Mouse (Mus musculus): Measurements from ENCODE around the gene Mms19. TPM values are rescaled to one million over a fixed set of nuclear protein-coding genes. Genes with fewer than 3 reads are reported as not detected.

The Mms19 gene
- polyA plus RNA-seq, 1 experiment from 2014 or later = 39.9 TPM

DNA sequence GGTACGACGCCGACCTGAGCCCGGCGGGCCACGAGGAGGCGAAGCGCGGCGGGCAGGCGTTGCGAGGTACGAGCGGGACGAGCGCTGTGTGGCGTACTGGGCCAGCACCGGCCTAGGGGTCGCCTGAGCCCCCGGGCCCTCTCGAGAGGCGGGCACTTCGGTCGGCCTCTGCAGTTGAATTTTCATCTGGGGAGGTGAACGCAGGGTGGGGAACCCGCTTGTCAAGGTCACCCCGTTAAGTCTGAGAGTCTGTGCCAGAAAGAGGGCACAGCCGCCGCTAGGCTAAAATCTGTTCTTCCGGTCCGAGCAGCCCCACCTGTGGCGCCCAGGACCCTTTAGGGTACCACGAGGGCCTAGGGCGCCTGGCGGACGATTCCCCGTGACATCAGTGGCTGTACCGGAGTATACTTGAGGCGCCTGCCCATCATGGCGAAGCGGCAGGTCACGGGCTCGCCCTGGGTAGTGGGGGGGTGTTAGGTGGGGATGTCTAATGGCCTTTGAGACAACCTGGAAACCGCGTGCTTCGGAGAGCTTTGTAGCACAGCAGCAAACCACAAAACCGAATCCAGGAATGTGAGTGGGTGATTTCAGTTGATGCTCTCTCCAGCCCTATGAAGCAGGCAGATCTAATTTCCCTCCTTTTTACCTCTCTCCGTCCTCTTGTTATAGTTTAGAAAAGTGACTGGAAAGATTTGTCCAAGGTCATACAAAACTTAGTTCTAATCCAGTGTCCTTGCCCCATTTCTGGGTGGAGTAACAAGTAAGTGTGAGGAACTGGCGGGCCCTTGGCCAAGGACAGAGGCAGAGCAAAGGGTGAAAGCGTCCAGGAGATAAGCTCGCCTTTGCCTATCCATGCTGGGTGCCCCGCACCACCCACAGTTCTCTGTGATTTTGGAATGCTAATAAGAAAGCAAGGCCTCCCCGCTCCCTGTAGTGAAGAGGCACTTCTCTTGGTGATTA is 68.6 kb downstream of the Mms19 start:
- Histone ChIP-seq H3K4me1 (replicated peaks; ENCODE audit: control insufficient read depth, insufficient read depth, low read length) (peaks cover 5% of the 10 kb centered on the region), H3K9ac (ENCODE audit: low read length) (peak overlapping the region; percentile 97), H3K4me2 (ENCODE audit: low read depth, low read length, severe bottlenecking) (peak overlapping the region; percentile 60), H3K4me3 (ENCODE audit: low read depth, low read length) (peak overlapping the region; percentile 96), H3K9me3 (ENCODE audit: control insufficient read depth, low read length) (no peaks in the 10 kb centered on the region), H3K27me3 (ENCODE audit: control insufficient read depth, insufficient read depth, low read length) (no peaks in the 10 kb centered on the region), H3K27ac (ENCODE audit: low read depth, low read length) (peak overlapping the region; percentile 71), H3K36me3 (ENCODE audit: control insufficient read depth, insufficient read depth, low read length) (peaks cover 11% of the 10 kb centered on the region)
- DNase-seq (ENCODE audit: low spot score) (peak; percentile 73), ATAC-seq (replicated peaks; ENCODE audit: low FRiP score) (peak; percentile 80)
- WGBS = under 1% methylated on average over 52 of the region's 53 CpGs

DNA sequence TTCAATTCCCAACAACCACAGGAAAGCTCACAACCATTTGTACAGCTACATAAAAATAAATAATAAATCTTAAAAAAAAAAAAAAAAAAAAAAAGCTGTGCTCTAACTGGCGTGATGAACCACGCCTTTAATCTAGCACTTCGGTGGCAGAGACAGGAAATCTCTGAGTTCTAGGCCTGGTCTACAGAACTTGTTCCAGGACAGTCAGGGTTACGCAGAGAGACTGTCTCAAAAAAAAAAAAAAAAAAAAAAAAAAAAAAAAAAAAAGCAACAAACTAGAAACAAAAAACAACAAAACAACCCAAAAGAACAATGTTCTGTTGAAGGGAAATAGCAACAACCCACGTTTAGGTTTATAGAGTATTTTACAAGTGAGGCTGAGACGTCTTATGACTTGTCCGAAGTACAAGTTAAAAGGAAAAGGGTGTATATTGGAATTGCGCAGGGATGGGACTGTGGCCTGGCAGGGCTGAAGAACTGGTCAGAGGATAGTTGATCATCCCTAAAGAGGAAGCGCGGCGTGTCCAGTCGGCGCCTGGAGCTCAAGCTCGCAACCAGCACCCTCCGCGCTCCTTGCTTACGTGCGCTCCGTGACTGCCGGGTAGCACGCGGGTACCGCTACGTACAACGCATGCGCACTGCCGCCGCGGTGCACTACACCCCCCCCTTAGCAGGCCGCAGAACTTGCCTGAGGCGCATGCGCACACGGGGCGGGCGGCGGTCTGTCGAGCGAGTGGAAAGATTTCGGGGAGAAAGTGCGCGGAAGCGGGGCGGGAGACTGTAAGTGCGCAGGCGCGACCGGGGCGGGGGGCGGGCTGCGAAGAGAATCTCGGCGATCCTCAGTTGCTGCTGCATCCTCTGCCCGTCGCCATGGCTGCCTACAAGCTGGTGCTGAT is 69.5 kb downstream of the Mms19 start, which contains the start of gene Pgam1:
Gene Pgam1, plus strand, starts transcription at position 746 of the 896 bp plus-strand sequence.
- peak; percentile 92 for ATAC-seq (replicated peaks; ENCODE audit: low FRiP score)
- peak within 1 kb of the TSS; percentile 85 for H3K27ac ChIP-seq (ENCODE audit: low read depth, low read length)
- H3K4me3 ChIP-seq (ENCODE audit: low read depth, low read length) = peak within 1 kb of the TSS; percentile 96
- 6% methylated on average over 51 of the region's 54 CpGs for WGBS
- peak within 1 kb of the TSS; percentile 60 for H3K4me2 ChIP-seq (ENCODE audit: low read depth, low read length, severe bottlenecking)
- peaks cover 5% of the 10 kb centered on the region for H3K4me1 ChIP-seq (replicated peaks; ENCODE audit: control insufficient read depth, insufficient read depth, low read length)
- peak; percentile 100 for DNase-seq (ENCODE audit: low spot score)
- no peaks in the 10 kb centered on the region for H3K27me3 ChIP-seq (ENCODE audit: control insufficient read depth, insufficient read depth, low read length)
- no peaks in the 10 kb centered on the region for H3K9me3 ChIP-seq (ENCODE audit: control insufficient read depth, low read length)
- H3K36me3 ChIP-seq (ENCODE audit: control insufficient read depth, insufficient read depth, low read length) = peaks cover 6% of the 10 kb centered on the region; the same call in 1 of the 2 replicates
- H3K9ac ChIP-seq (ENCODE audit: low read length) = peak within 1 kb of the TSS; percentile 97

DNA sequence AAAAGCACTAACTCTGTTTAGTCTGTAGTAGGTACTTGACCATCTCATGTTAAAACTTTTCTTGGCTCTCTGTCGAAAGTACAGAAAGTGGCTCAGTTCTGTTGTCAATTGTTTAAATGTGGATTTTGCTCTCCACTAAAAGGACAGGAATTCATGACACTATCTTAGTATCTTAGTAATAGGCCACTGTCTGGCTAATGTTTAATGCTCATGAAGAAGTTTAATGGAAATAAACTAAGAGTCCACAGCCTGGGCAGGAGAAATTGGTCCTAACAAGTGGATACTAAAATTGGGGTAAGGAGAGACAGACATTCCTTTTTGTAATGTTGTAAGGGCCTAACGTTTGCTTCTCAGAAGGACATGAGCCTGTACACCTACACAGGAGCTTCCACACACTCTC is 70.6 kb downstream of the Mms19 start:
- DNase-seq (ENCODE audit: low spot score) (no peak), ATAC-seq (replicated peaks; ENCODE audit: low FRiP score) (no peak)
- H3K4me1 ChIP-seq (replicated peaks; ENCODE audit: control insufficient read depth, insufficient read depth, low read length) = peaks cover 5% of the 10 kb centered on the region
- no peaks in the 10 kb centered on the region for H3K36me3 ChIP-seq (ENCODE audit: control insufficient read depth, insufficient read depth, low read length)
- 82% methylated on average over 2 of the region's 2 CpGs for WGBS
- H3K4me2 ChIP-seq (ENCODE audit: low read depth, low read length, severe bottlenecking) = no peak overlapping the region
- no peaks in the 10 kb centered on the region for H3K27me3 ChIP-seq (ENCODE audit: control insufficient read depth, insufficient read depth, low read length)
- H3K4me3 ChIP-seq (ENCODE audit: low read depth, low read length) = no peak overlapping the region
- H3K27ac ChIP-seq (ENCODE audit: low read depth, low read length) = no peak overlapping the region
- H3K9me3 ChIP-seq (ENCODE audit: control insufficient read depth, low read length) = no peaks in the 10 kb centered on the region
- H3K9ac ChIP-seq (ENCODE audit: low read length) = no peak overlapping the region

DNA sequence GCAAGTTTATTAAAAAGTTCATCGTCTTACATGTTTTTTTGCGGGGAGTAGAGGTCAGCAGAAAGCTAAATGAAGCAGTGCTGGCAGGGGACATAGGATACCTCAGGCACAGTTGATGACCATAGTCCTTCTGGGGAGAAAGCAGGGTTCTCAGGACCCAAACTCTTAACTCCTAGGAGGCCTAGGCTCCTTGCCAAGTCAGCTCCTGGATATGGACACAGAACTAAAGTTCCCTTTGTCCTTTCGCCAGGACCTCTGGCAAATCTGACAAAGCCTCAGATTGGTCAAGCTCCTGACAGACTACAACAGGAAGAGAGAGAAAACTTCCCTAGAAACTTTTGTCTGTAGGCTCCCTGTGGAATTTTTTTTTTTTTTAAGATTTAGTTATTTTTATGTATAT is 72.2 kb downstream of the Mms19 start:
- ATAC-seq (replicated peaks; ENCODE audit: low FRiP score) = no peak

DNA sequence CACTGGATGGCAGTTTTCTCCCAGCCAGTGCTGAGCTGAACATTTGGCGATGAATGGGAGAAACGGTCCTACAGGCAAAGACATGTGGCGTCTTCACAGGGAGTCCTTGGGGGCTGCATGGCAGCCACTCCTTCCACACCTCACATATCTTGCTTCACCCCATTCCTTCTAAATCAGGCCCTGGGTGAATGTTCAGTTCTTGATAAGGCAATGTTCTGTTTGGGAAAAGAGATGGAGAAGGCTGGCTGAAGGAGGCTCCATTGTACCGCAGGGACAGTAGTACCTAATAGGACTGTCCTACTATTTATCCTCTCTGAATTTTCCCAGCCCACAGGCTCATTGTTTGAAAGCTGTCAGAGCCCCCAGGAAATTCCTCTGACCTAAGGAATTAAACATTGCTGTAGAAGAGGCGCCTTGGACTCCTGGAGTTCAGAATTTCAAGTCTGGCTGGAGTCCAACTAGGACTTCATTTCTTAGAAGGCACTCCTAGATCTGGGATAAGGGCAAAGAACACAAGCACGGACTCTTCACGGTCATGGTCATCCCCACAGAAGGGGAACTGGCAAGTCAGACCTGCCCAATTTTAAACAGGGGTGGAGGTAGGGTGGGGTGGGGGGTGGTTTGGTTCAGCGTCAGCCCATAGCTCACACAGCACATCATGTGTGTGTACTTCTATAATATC is 73.7 kb downstream of the Mms19 start:
- DNase-seq (ENCODE audit: low spot score) = no peak
- no peaks in the 10 kb centered on the region for H3K36me3 ChIP-seq (ENCODE audit: control insufficient read depth, insufficient read depth, low read length)
- ATAC-seq (replicated peaks; ENCODE audit: low FRiP score) = no peak
- no peaks in the 10 kb centered on the region for H3K9me3 ChIP-seq (ENCODE audit: control insufficient read depth, low read length)
- H3K27ac ChIP-seq (ENCODE audit: low read depth, low read length) = no peak overlapping the region
- no peak overlapping the region for H3K9ac ChIP-seq (ENCODE audit: low read length)
- no peak overlapping the region for H3K4me2 ChIP-seq (ENCODE audit: low read depth, low read length, severe bottlenecking)
- no peak overlapping the region for H3K4me3 ChIP-seq (ENCODE audit: low read depth, low read length)
- no peaks in the 10 kb centered on the region for H3K4me1 ChIP-seq (replicated peaks; ENCODE audit: control insufficient read depth, insufficient read depth, low read length)
- 59% methylated on average over 8 of the region's 8 CpGs for WGBS
- no peaks in the 10 kb centered on the region for H3K27me3 ChIP-seq (ENCODE audit: control insufficient read depth, insufficient read depth, low read length)

More for the DNA sequence above, 72.2 kb downstream of the Mms19 start:
- Histone ChIP-seq H3K4me3 (ENCODE audit: low read depth, low read length) (no peak overlapping the region), H3K9me3 (ENCODE audit: control insufficient read depth, low read length) (no peaks in the 10 kb centered on the region), H3K4me2 (ENCODE audit: low read depth, low read length, severe bottlenecking) (no peak overlapping the region), H3K27me3 (ENCODE audit: control insufficient read depth, insufficient read depth, low read length) (no peaks in the 10 kb centered on the region), H3K36me3 (ENCODE audit: control insufficient read depth, insufficient read depth, low read length) (no peaks in the 10 kb centered on the region), H3K27ac (ENCODE audit: low read depth, low read length) (no peak overlapping the region), H3K9ac (ENCODE audit: low read length) (no peak overlapping the region), H3K4me1 (replicated peaks; ENCODE audit: control insufficient read depth, insufficient read depth, low read length) (peaks cover 2% of the 10 kb centered on the region)
- 95% methylated on average over 3 of the region's 3 CpGs for WGBS
- no peak for DNase-seq (ENCODE audit: low spot score)

DNA sequence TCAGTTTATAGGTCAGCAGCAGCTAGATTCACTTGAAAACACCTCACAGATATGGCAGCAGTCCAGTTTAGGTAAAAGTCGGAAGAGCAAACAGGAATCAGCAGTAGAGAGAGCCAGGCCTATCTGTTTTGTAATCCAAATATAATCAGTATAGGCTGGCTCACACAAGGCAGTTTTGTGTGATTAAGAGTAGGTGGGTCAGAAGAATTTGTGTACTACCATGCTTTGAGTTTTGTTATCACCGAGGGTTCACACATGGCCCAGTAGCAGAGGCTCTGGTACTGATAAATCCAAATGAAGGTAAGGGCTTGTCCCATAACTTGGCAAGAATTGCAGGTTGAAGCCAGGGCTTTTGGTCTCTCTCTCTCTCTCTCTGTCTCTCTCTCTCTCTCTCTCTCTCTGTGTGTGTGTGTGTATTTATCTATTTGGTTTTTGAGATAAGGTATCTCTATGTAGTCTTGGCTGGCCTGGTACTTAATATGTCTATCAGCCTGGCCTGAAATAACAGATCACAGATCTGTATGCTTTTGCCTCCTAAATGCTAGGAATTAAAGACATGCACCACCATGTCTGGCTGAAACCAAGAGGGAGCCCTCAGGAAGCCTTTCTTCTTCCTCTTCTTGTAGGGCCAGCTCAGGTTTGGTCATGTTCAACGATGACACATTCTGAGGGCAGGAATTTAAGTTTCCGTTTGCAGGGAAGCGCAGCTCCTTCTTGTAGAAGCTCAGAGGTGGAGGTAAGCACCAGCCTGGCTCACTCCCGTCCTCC is 74.5 kb downstream of the Mms19 start:
- Histone ChIP-seq H3K4me1 (replicated peaks; ENCODE audit: control insufficient read depth, insufficient read depth, low read length) (no peaks in the 10 kb centered on the region), H3K4me3 (ENCODE audit: low read depth, low read length) (no peak overlapping the region), H3K27me3 (ENCODE audit: control insufficient read depth, insufficient read depth, low read length) (no peaks in the 10 kb centered on the region), H3K9me3 (ENCODE audit: control insufficient read depth, low read length) (no peaks in the 10 kb centered on the region), H3K4me2 (ENCODE audit: low read depth, low read length, severe bottlenecking) (no peak overlapping the region), H3K36me3 (ENCODE audit: control insufficient read depth, insufficient read depth, low read length) (no peaks in the 10 kb centered on the region), H3K9ac (ENCODE audit: low read length) (no peak overlapping the region), H3K27ac (ENCODE audit: low read depth, low read length) (no peak overlapping the region)
- DNase-seq (ENCODE audit: low spot score) (no peak), ATAC-seq (replicated peaks; ENCODE audit: low FRiP score) (no peak)
- whole genome bisulfite sequencing = 66% methylated on average over 6 of the region's 6 CpGs

DNA sequence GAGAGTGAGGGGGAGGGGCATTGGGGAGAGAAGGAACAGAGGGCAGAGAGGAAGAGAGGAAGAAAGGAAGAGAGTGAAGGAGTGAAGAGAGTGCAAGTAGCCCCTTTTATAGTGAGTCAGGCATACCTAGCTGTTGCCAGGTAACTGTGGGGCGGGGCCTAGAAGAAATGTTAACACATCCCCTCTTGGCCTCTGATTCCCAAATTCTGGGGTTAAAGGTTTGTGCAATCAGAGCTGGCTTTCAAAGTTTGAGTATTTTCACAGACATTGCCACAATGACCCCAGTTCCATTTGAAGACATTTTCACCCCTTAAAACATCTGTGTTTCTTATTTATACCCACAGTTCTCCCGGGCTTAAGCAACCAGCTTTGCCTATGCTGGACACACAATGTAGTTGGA is 75.7 kb downstream of the Mms19 start:
- WGBS = 93% methylated on average over 2 of the region's 2 CpGs
- Histone ChIP-seq H3K9me3 (ENCODE audit: control insufficient read depth, low read length) (no peaks in the 10 kb centered on the region), H3K9ac (ENCODE audit: low read length) (no peak overlapping the region), H3K4me1 (replicated peaks; ENCODE audit: control insufficient read depth, insufficient read depth, low read length) (no peaks in the 10 kb centered on the region), H3K36me3 (ENCODE audit: control insufficient read depth, insufficient read depth, low read length) (no peaks in the 10 kb centered on the region), H3K27me3 (ENCODE audit: control insufficient read depth, insufficient read depth, low read length) (no peaks in the 10 kb centered on the region), H3K4me3 (ENCODE audit: low read depth, low read length) (no peak overlapping the region), H3K4me2 (ENCODE audit: low read depth, low read length, severe bottlenecking) (no peak overlapping the region), H3K27ac (ENCODE audit: low read depth, low read length) (no peak overlapping the region)
- ATAC-seq (replicated peaks; ENCODE audit: low FRiP score) (no peak), DNase-seq (ENCODE audit: low spot score) (no peak)

Measured in forebrain, embryonic 11.5 days (tissue).